Mouse (Mus musculus): Measurements from ENCODE around the gene Acap2. TPM values are rescaled to one million over a fixed set of nuclear protein-coding genes. Genes with fewer than 3 reads are reported as not detected.

Acap2 gene
- polyA plus RNA-seq, 1 experiment from 2014 or later: 27.2 TPM

DNA sequence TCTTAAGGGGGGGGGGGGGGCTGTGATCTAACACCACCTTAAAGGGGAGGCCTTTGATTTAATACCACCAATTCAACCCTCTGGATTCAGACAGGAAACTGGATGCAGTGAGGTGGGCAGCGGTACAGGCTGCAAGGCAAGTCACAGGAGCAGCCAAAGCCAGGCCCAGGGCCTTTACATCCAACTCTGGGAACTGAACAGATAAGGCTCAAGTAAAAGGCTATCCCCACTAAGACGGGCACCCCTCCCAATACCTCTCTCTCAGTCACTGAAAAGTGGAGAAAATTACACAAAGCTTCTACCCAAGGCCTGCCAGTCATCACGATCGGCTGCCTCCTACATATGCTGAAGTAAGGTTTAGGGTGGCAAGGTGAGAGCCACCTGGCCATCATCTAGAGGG lies 141.3 kb downstream of the Acap2 start:
- ATAC-seq (ENCODE audit: borderline replicate concordance, extremely low read depth, low FRiP score, low TSS enrichment): no peak
- Histone ChIP-seq H3K27me3 (no peaks in the 10 kb centered on the region), H3K9ac (no peak overlapping the region), H3K4me3 (no peak overlapping the region), H3K4me2 (no peak overlapping the region), H3K27ac (no peak overlapping the region), H3K36me3 (no peaks in the 10 kb centered on the region), H3K4me1 (peaks cover 20% of the 10 kb centered on the region), H3K9me3 (no peaks in the 10 kb centered on the region)
- 84% methylated on average over 4 of the region's 4 CpGs for WGBS

DNA sequence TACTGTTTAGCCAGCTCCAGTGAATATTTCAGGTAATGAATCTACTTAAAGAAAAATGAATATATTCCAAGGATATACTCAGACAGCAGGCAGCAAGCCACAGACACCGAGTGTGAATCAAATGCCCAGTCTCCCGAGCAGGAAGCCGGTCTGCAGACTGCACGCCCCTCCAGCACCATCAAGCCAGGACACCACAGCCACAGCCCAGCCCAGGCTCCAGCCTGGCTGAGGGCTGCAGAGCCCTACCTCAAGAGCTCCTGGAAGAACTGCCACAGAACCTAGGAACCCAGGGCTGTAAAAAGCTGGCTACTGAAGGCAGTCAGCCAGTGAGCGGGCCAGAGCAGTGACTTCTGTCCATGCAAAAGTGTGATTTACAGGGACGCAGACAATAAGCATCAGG lies 148.2 kb downstream of the Acap2 start:
- no peaks in the 10 kb centered on the region for H3K9me3 ChIP-seq

DNA sequence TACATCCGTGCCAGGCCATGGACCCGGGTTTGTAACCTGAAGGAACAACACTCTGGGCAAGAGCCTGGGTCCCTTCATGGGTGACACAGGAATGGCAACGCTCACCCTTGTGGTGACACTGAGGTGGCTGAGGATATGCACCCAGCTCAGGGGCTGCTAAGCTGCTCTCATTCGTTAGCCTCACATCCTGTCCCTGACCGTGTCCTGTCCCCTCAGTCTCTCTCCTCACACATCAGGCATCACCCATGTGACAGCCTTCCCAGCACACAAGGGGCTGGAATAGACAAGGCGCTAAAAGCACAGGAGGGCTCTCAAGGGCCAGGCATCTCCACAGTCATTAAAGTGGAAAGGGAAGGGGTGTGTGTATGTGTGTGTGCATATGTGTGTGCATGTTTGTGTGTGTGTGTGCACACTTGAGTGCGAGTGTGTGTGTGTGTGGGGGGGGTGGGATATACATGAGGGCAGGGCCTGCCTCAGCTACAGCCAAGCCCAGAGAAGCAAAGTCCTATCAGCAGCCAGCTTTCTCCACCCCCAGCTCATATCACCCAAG lies 148.8 kb downstream of the Acap2 start:
- no peaks in the 10 kb centered on the region for H3K9me3 ChIP-seq
- no peak overlapping the region for H3K27ac ChIP-seq
- WGBS: 40% methylated on average over 7 of the region's 7 CpGs
- H3K4me3 ChIP-seq: no peak overlapping the region
- H3K9ac ChIP-seq: no peak overlapping the region
- H3K27me3 ChIP-seq: no peaks in the 10 kb centered on the region
- no peak overlapping the region for H3K4me2 ChIP-seq
- H3K36me3 ChIP-seq: no peaks in the 10 kb centered on the region
- no peak for ATAC-seq (ENCODE audit: borderline replicate concordance, extremely low read depth, low FRiP score, low TSS enrichment)
- peaks cover 27% of the 10 kb centered on the region for H3K4me1 ChIP-seq

More for the DNA sequence above, 148.2 kb downstream of the Acap2 start:
- no peaks in the 10 kb centered on the region for H3K27me3 ChIP-seq
- H3K4me2 ChIP-seq: no peak overlapping the region
- no peak overlapping the region for H3K27ac ChIP-seq
- no peak overlapping the region for H3K9ac ChIP-seq
- ATAC-seq (ENCODE audit: borderline replicate concordance, extremely low read depth, low FRiP score, low TSS enrichment): no peak
- peaks cover 23% of the 10 kb centered on the region for H3K4me1 ChIP-seq
- no peaks in the 10 kb centered on the region for H3K36me3 ChIP-seq
- WGBS: 53% methylated on average over 6 of the region's 6 CpGs
- no peak overlapping the region for H3K4me3 ChIP-seq

DNA sequence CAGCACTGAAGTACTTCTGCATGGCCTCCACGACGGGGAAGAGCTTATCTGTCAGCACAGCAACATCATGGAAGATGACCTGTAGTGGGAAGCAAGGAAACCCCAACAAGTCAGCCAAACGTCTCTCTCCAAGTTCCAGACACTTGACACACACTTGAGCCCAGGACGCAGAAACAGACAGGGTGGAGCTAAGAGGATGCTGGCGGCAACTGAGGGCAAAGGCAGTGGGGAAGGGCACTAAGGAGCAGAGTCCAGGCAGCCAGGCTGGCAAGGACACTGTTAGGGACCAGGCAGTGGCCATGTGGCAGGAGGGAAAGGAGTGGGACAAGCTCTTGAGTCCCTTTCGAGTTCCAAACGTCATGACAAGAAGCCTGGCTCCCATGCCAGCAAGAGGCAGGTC lies 150.3 kb downstream of the Acap2 start:
- Histone ChIP-seq H3K4me2 (no peak overlapping the region), H3K27me3 (no peaks in the 10 kb centered on the region), H3K9me3 (no peaks in the 10 kb centered on the region), H3K27ac (no peak overlapping the region), H3K4me1 (peaks cover 30% of the 10 kb centered on the region), H3K9ac (no peak overlapping the region), H3K36me3 (no peaks in the 10 kb centered on the region), H3K4me3 (no peak overlapping the region)
- ATAC-seq (ENCODE audit: borderline replicate concordance, extremely low read depth, low FRiP score, low TSS enrichment): no peak
- WGBS: 62% methylated on average over 7 of the region's 7 CpGs

DNA sequence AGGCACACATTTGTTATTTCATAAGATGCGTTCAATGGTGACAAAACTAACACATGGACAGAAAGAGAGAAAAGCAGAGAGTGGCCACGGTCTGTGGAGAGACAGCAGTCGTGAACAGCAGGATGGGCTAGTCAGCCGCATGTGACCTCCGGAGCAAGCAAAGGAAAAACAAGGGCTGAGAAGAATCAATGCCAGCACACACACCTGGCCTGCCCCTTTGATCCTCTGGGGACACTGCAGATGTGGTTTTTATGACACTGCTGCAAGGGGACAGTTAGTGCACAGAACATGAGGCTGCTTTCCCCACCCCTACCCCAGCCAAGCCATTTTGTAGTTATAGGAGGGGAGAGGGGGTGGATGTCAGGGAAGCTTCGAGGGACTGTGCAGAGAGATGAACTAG lies 152.9 kb downstream of the Acap2 start:
- Histone ChIP-seq H3K9me3 (no peaks in the 10 kb centered on the region), H3K4me3 (no peak overlapping the region), H3K4me2 (no peak overlapping the region), H3K27ac (no peak overlapping the region), H3K4me1 (peaks cover 25% of the 10 kb centered on the region), H3K36me3 (no peaks in the 10 kb centered on the region), H3K9ac (no peak overlapping the region), H3K27me3 (no peaks in the 10 kb centered on the region)
- ATAC-seq (ENCODE audit: borderline replicate concordance, extremely low read depth, low FRiP score, low TSS enrichment): no peak
- 87% methylated on average over 6 of the region's 6 CpGs for WGBS

DNA sequence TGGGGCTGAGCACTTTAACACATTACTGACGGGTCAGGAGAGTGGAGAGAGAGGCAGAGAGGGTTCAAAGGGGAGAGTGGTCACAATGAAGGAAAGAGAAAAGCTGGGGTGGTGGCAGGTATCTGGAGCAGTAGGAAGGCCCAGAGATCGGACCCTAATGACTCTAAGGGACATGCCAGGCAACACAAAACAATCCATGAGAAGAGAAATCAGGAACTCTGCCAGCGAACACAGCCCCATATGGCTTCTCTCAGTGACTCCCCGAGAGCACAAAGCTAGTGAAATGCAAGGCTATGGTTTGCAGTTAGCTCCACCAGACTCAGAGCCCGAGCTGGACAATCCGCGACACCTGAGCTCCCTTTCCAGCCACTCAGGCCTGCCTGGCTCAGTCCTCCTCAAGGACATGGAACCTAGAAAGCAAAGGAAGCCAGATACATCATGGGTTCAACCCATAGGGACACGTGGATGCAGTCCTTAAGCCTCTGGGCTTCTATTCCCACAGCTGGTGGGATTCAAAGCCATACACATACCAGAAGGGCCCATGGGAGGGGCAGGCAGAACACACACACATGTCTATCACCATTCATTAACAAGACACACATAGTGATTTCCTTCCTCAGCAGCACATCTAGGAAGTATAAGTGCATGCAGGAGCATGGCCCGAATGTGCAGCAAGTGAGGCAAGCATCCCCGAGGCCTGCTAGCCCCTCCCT lies 153.7 kb downstream of the Acap2 start:
- no peaks in the 10 kb centered on the region for H3K9me3 ChIP-seq
- H3K27ac ChIP-seq: no peak overlapping the region
- 66% methylated on average over 10 of the region's 10 CpGs for WGBS
- H3K36me3 ChIP-seq: no peaks in the 10 kb centered on the region
- ATAC-seq (ENCODE audit: borderline replicate concordance, extremely low read depth, low FRiP score, low TSS enrichment): no peak
- H3K4me2 ChIP-seq: no peak overlapping the region
- no peak overlapping the region for H3K4me3 ChIP-seq
- H3K27me3 ChIP-seq: no peaks in the 10 kb centered on the region
- no peak overlapping the region for H3K9ac ChIP-seq
- H3K4me1 ChIP-seq: peaks cover 22% of the 10 kb centered on the region

DNA sequence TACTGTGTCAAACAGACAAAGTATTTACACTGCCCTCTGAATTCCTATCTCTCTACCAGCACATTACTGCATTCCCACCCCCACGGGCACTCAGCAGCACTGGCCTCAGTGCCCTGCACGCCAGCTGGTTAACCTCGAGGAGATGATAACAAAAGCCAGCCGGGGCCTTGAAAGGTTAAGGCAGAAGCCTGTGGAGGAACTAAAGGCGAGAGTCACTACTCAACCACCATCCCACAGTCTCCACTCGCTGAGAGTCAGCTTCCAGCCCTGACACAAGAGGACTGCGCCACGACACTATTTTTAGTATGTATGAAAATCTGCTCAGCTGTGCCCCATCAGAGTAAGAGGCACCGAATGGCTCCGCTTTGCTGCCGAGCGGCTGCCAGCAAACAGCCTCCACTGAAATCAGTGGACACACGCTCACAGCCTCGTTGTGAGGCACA lies 154.8 kb downstream of the Acap2 start:
- Histone ChIP-seq H3K4me3 (no peak overlapping the region), H3K36me3 (no peaks in the 10 kb centered on the region), H3K4me1 (peaks cover 17% of the 10 kb centered on the region), H3K4me2 (no peak overlapping the region), H3K27ac (peak overlapping the region; percentile 48), H3K9me3 (no peaks in the 10 kb centered on the region), H3K9ac (no peak overlapping the region), H3K27me3 (no peaks in the 10 kb centered on the region)
- no peak for ATAC-seq (ENCODE audit: borderline replicate concordance, extremely low read depth, low FRiP score, low TSS enrichment)
- WGBS: 33% methylated on average over 14 of the region's 14 CpGs

DNA sequence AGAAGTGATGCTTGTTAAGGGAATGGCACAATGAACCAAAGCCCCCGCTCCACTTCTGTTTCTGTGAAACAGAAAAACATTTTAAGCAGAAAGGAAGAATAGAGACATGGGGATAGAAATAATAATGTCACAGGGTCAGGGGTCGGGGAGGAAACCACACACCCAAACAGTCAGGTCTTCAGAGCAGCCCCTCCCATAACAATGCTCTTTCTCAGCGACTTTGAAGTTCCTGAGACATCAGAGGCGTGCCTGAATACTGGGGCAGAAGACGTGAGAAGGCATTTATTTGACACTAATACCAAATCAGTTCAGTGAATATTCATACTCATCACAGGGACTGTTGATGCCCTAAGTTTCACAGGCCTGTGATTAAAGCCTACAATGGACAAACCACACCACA lies 155.8 kb downstream of the Acap2 start:
- Histone ChIP-seq H3K9me3 (no peaks in the 10 kb centered on the region), H3K4me2 (no peak overlapping the region), H3K27ac (no peak overlapping the region), H3K27me3 (no peaks in the 10 kb centered on the region), H3K9ac (no peak overlapping the region), H3K36me3 (no peaks in the 10 kb centered on the region), H3K4me3 (no peak overlapping the region), H3K4me1 (peaks cover 17% of the 10 kb centered on the region)
- ATAC-seq (ENCODE audit: borderline replicate concordance, extremely low read depth, low FRiP score, low TSS enrichment): no peak
- WGBS: 62% methylated on average over 5 of the region's 5 CpGs

DNA sequence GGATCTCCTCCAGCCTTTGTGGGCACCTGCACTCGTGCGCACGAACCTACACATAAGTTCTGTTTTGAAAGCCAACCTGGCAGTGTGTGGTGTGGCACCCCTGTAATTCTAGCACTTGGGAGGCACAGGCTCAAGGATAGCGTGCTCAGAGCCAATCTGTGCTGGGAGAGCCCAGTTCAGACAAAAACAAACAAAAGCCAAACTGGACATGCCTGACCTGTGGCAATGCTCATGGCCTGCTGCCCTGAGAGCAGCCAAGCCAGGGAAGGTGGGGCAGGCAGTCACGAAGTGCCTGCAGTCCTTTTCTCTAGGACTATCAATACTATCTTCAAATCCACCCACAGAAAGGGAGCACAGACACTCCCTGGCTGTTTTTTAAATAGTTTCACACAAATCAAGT lies 157.9 kb downstream of the Acap2 start:
- Histone ChIP-seq H3K4me2 (no peak overlapping the region), H3K27me3 (no peaks in the 10 kb centered on the region), H3K9ac (no peak overlapping the region), H3K36me3 (no peaks in the 10 kb centered on the region), H3K4me1 (peaks cover 17% of the 10 kb centered on the region), H3K4me3 (no peak overlapping the region), H3K9me3 (no peaks in the 10 kb centered on the region), H3K27ac (no peak overlapping the region)
- ATAC-seq (ENCODE audit: borderline replicate concordance, extremely low read depth, low FRiP score, low TSS enrichment): no peak
- 82% methylated on average over 5 of the region's 5 CpGs for WGBS

Other genes starting within 250 kb of the Acap2 start
- 17.2 and 18.1 TPM in 2 replicates for gene Xxylt1, start 119.8 kb downstream of the Acap2 start, polyA plus RNA-seq (2015; fragmentation: Nextera tagmentation; extraction: Ambion mirVana)
- gene Ppp1r2, start 74.0 kb upstream of the Acap2 start, polyA plus RNA-seq (2015; fragmentation: Nextera tagmentation; extraction: Ambion mirVana): 107 TPM in 2 replicates
- gene Apod, start 113.6 kb upstream of the Acap2 start, polyA plus RNA-seq (2015; fragmentation: Nextera tagmentation; extraction: Ambion mirVana): 0.60 and 1.3 TPM in 2 replicates
- 6.2 and 7.3 TPM in 2 replicates for gene Bdh1, start 221.0 kb upstream of the Acap2 start, polyA plus RNA-seq (2015; fragmentation: Nextera tagmentation; extraction: Ambion mirVana)